Mouse (Mus musculus): Measurements from ENCODE around the gene B4gat1. TPM values are rescaled to one million over a fixed set of nuclear protein-coding genes. Genes with fewer than 3 reads are reported as not detected.
A peak's percentile ranks its signal among the peaks of the same experiment; 100 is the strongest.

Gene B4gat1
- total and polyA plus RNA-seq, 2 experiments from 2014 or later: 174 to 178 TPM

GRCm38 (mm10) chr19:5013138-5013537 is 25.5 kb upstream of the B4gat1 start:
- Histone ChIP-seq H3K36me3 (ENCODE audit: insufficient read depth, low read length) (no peaks in the 10 kb centered on the region), H3K4me3 (ENCODE audit: low read length) (no peak overlapping the region), H3K27me3 (ENCODE audit: insufficient read depth, low read length) (no peaks in the 10 kb centered on the region), H3K4me1 (ENCODE audit: insufficient read depth, low read length) (no peaks in the 10 kb centered on the region), H3K9me3 (ENCODE audit: low read length) (no peaks in the 10 kb centered on the region), H3K27ac (no peak overlapping the region), H3K9ac (replicated peaks; ENCODE audit: low read length) (no peak overlapping the region), H3K4me2 (ENCODE audit: low read depth, low read length) (no peak overlapping the region)
- ATAC-seq (no peak), DNase-seq (ENCODE audit: low spot score) (no peak)
- TF ChIP-seq CTCF (IDR thresholded peaks at IDR 0.05; ENCODE audit: low read depth): no peak
- 68% methylated on average over 8 of the region's 8 CpGs for WGBS

- H3K27me3 ChIP-seq (ENCODE audit: insufficient read depth, low read length): no peaks in the 10 kb centered on the region
- no peaks in the 10 kb centered on the region for H3K36me3 ChIP-seq (ENCODE audit: insufficient read depth, low read length)
- H3K9me3 ChIP-seq (ENCODE audit: low read length): no peaks in the 10 kb centered on the region
- no peak overlapping the region for H3K27ac ChIP-seq
- no peak overlapping the region for H3K9ac ChIP-seq (replicated peaks; ENCODE audit: low read length)
- H3K4me1 ChIP-seq (ENCODE audit: insufficient read depth, low read length): no peaks in the 10 kb centered on the region
- peak; percentile 64 for TF ChIP-seq CTCF (IDR thresholded peaks at IDR 0.05; ENCODE audit: low read depth)
- peak; percentile 60 for DNase-seq (ENCODE audit: low spot score)
- H3K4me2 ChIP-seq (ENCODE audit: low read depth, low read length): no peak overlapping the region
- no peak for ATAC-seq
- no peak overlapping the region for H3K4me3 ChIP-seq (ENCODE audit: low read length)
- WGBS: 15% methylated on average over 8 of the region's 8 CpGs
These were observed 23.6 kb upstream of the B4gat1 start for GRCm38 (mm10) chr19:5014961-5015398.

GRCm38 (mm10) chr19:5016221-5016742 is 22.3 kb upstream of the B4gat1 start:
- Histone ChIP-seq H3K4me2 (ENCODE audit: low read depth, low read length) (no peak overlapping the region), H3K4me1 (ENCODE audit: insufficient read depth, low read length) (no peaks in the 10 kb centered on the region), H3K4me3 (ENCODE audit: low read length) (no peak overlapping the region), H3K9ac (replicated peaks; ENCODE audit: low read length) (no peak overlapping the region), H3K36me3 (ENCODE audit: insufficient read depth, low read length) (no peaks in the 10 kb centered on the region), H3K9me3 (ENCODE audit: low read length) (no peaks in the 10 kb centered on the region), H3K27me3 (ENCODE audit: insufficient read depth, low read length) (no peaks in the 10 kb centered on the region), H3K27ac (0 out of 2 replicates have a peak overlapping the region, but pooled peaks have one; percentile 15)
- 37% methylated on average over 10 of the region's 10 CpGs for WGBS
- peak; percentile 7; the same call in 1 of the 2 replicates for ATAC-seq
- no peak for DNase-seq (ENCODE audit: low spot score)
- TF ChIP-seq CTCF (IDR thresholded peaks at IDR 0.05; ENCODE audit: low read depth): no peak

- Histone ChIP-seq H3K36me3 (ENCODE audit: insufficient read depth, low read length) (no peaks in the 10 kb centered on the region), H3K4me2 (ENCODE audit: low read depth, low read length) (no peak overlapping the region), H3K9me3 (ENCODE audit: low read length) (no peaks in the 10 kb centered on the region), H3K9ac (replicated peaks; ENCODE audit: low read length) (no peak overlapping the region), H3K27ac (0 out of 2 replicates have a peak overlapping the region, but pooled peaks have one; percentile 15), H3K4me1 (ENCODE audit: insufficient read depth, low read length) (no peaks in the 10 kb centered on the region), H3K4me3 (ENCODE audit: low read length) (no peak overlapping the region), H3K27me3 (ENCODE audit: insufficient read depth, low read length) (no peaks in the 10 kb centered on the region)
- peak; percentile 82 for TF ChIP-seq CTCF (IDR thresholded peaks at IDR 0.05; ENCODE audit: low read depth)
- peak; percentile 82 for DNase-seq (ENCODE audit: low spot score)
- 21% methylated on average over 12 of the region's 12 CpGs for WGBS
- peak; percentile 53; the same call in 1 of the 2 replicates for ATAC-seq
These were observed 21.8 kb upstream of the B4gat1 start for GRCm38 (mm10) chr19:5016782-5017181.

GRCm38 (mm10) chr19:5017611-5018010 is 21.0 kb upstream of the B4gat1 start:
- Histone ChIP-seq H3K4me1 (ENCODE audit: insufficient read depth, low read length) (no peaks in the 10 kb centered on the region), H3K27ac (no peak overlapping the region), H3K4me2 (ENCODE audit: low read depth, low read length) (no peak overlapping the region), H3K9me3 (ENCODE audit: low read length) (no peaks in the 10 kb centered on the region), H3K36me3 (ENCODE audit: insufficient read depth, low read length) (no peaks in the 10 kb centered on the region), H3K9ac (replicated peaks; ENCODE audit: low read length) (no peak overlapping the region), H3K27me3 (ENCODE audit: insufficient read depth, low read length) (no peaks in the 10 kb centered on the region), H3K4me3 (ENCODE audit: low read length) (no peak overlapping the region)
- TF ChIP-seq CTCF (IDR thresholded peaks at IDR 0.05; ENCODE audit: low read depth): no peak
- WGBS: 83% methylated on average over 4 of the region's 4 CpGs
- ATAC-seq (no peak), DNase-seq (ENCODE audit: low spot score) (no peak)

- Histone ChIP-seq H3K4me1 (ENCODE audit: insufficient read depth, low read length) (no peaks in the 10 kb centered on the region), H3K27me3 (ENCODE audit: insufficient read depth, low read length) (no peaks in the 10 kb centered on the region), H3K4me2 (ENCODE audit: low read depth, low read length) (no peak overlapping the region), H3K9ac (replicated peaks; ENCODE audit: low read length) (no peak overlapping the region), H3K36me3 (ENCODE audit: insufficient read depth, low read length) (no peaks in the 10 kb centered on the region), H3K27ac (no peak overlapping the region), H3K9me3 (ENCODE audit: low read length) (no peaks in the 10 kb centered on the region), H3K4me3 (ENCODE audit: low read length) (no peak overlapping the region)
- TF ChIP-seq CTCF (IDR thresholded peaks at IDR 0.05; ENCODE audit: low read depth): no peak
- ATAC-seq (no peak), DNase-seq (ENCODE audit: low spot score) (no peak)
- 78% methylated on average over 3 of the region's 3 CpGs for WGBS
These were observed 20.4 kb upstream of the B4gat1 start for GRCm38 (mm10) chr19:5018191-5018590.

GRCm38 (mm10) chr19:5021416-5021815 is 17.2 kb upstream of the B4gat1 start:
- no peaks in the 10 kb centered on the region for H3K36me3 ChIP-seq (ENCODE audit: insufficient read depth, low read length)
- no peak overlapping the region for H3K9ac ChIP-seq (replicated peaks; ENCODE audit: low read length)
- no peak overlapping the region for H3K4me2 ChIP-seq (ENCODE audit: low read depth, low read length)
- H3K27ac ChIP-seq: no peak overlapping the region
- DNase-seq (ENCODE audit: low spot score) (peak; percentile 42), ATAC-seq (no peak)
- 69% methylated on average over 2 of the region's 2 CpGs for WGBS
- H3K9me3 ChIP-seq (ENCODE audit: low read length): no peaks in the 10 kb centered on the region
- H3K27me3 ChIP-seq (ENCODE audit: insufficient read depth, low read length): no peaks in the 10 kb centered on the region
- H3K4me1 ChIP-seq (ENCODE audit: insufficient read depth, low read length): no peaks in the 10 kb centered on the region
- no peak for TF ChIP-seq CTCF (IDR thresholded peaks at IDR 0.05; ENCODE audit: low read depth)
- H3K4me3 ChIP-seq (ENCODE audit: low read length): no peak overlapping the region

Measured in hindbrain, postnatal 0 days (tissue).